Mouse (Mus musculus): ENCODE data around the gene March9. TPM values are rescaled to one million over a fixed set of nuclear protein-coding genes. Genes with fewer than 3 reads are reported as not detected.
A peak's percentile ranks its signal among the peaks of the same experiment; 100 is the strongest.

March9 gene
- total and polyA plus RNA-seq, 2 experiments from 2014 or later, result 9.8 to 84.0 TPM

DNA sequence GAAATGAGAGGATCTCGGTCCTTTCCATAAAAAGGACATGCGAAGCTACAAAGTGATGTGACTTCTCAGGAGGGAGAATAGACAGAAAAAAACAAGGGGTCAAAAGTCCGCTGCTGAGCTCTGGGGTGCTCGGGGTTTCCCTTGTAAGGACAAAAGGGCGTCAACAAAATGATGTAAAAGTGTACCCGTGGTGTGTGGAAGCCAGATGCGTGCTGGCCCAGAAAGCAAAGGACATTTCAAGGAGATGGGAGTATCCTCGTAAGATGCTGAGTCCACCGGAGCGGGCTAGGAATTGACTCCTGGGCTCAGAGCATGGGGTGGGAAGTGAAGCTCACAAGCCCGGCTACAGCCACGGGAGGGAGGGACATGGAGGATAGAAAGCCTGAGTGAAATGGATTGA lies 22.3 kb downstream of the March9 start:
- 71% methylated on average over 12 of the region's 12 CpGs for WGBS

DNA sequence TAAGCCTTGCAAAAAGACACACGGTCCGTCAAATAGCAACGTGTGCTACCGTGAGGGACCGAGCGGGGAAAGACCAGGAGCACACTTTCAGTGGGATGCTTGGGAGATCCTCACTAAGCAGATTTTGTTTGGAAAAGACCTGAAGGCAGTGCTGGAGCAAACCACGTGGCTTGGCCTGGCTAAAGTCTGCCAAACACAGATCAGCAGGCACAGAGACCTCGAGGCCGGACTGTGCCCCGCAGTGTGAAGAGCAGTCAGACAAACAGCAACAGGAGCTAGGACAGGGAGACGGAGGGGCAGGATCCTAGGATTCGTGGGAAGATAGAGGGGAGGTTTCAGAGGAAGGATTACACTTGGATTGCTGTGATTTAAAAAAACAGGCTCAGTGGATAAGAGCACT lies 23.7 kb downstream of the March9 start:
- Histone ChIP-seq H3K4me1 (ENCODE audit: insufficient read depth, low read length) (no peaks in the 10 kb centered on the region; the same call in 1 of the 2 replicates), H3K9me3 (ENCODE audit: low read length) (no peaks in the 10 kb centered on the region), H3K4me2 (ENCODE audit: low read depth, low read length, poor library complexity, severe bottlenecking) (no peak overlapping the region), H3K4me3 (ENCODE audit: low read depth, low read length) (no peak overlapping the region), H3K9ac (replicated peaks; ENCODE audit: low read length, poor library complexity, severe bottlenecking) (no peak overlapping the region), H3K27ac (ENCODE audit: low read depth, low read length) (no peak overlapping the region), H3K27me3 (ENCODE audit: insufficient read depth, low read length) (0 out of 2 replicates have a peak, but pooled peaks cover 4% of the 10 kb centered on the region), H3K36me3 (ENCODE audit: insufficient read depth, low read length) (no peaks in the 10 kb centered on the region)
- no peak for DNase-seq (ENCODE audit: low spot score)
- ATAC-seq (ENCODE audit: low FRiP score), result no peak
- no peak for TF ChIP-seq CTCF (IDR thresholded peaks at IDR 0.05)
- WGBS, result 78% methylated on average over 12 of the region's 12 CpGs

More for the DNA sequence above, 22.3 kb downstream of the March9 start:
- H3K9me3 ChIP-seq (ENCODE audit: low read length), result no peaks in the 10 kb centered on the region
- H3K36me3 ChIP-seq (ENCODE audit: insufficient read depth, low read length), result no peaks in the 10 kb centered on the region
- no peak overlapping the region for H3K27ac ChIP-seq (ENCODE audit: low read depth, low read length)
- DNase-seq (ENCODE audit: low spot score) (no peak), ATAC-seq (ENCODE audit: low FRiP score) (no peak)
- H3K4me3 ChIP-seq (ENCODE audit: low read depth, low read length), result no peak overlapping the region
- 0 out of 2 replicates have a peak, but pooled peaks cover 4% of the 10 kb centered on the region for H3K27me3 ChIP-seq (ENCODE audit: insufficient read depth, low read length)
- no peak overlapping the region for H3K9ac ChIP-seq (replicated peaks; ENCODE audit: low read length, poor library complexity, severe bottlenecking)
- TF ChIP-seq CTCF (IDR thresholded peaks at IDR 0.05), result no peak
- no peaks in the 10 kb centered on the region; the same call in 1 of the 2 replicates for H3K4me1 ChIP-seq (ENCODE audit: insufficient read depth, low read length)
- H3K4me2 ChIP-seq (ENCODE audit: low read depth, low read length, poor library complexity, severe bottlenecking), result no peak overlapping the region

DNA sequence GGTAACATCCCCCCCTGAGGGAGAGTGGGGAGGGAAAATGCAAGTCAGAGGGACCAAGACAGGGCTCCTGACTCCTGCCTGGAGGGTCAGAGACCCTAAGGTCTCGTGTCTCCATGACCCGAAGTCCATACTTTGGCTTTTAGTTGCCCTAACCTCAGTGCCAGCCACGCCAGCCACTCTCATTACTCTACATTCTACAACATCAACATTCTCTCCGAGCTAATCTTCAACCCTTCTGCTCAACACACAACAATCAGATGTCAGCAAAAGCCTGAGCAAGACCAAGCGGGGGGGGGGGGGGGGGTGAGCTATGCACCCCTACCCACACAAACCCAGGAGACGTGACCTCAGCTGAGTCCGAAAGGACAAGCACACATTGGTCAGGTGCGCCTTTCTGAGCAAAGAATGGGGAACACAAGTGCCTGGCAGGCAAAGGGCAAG lies 26.7 kb downstream of the March9 start:
- 77% methylated on average over 8 of the region's 8 CpGs for WGBS
- no peak for TF ChIP-seq CTCF (IDR thresholded peaks at IDR 0.05)
- no peaks in the 10 kb centered on the region for H3K4me1 ChIP-seq (ENCODE audit: insufficient read depth, low read length)

DNA sequence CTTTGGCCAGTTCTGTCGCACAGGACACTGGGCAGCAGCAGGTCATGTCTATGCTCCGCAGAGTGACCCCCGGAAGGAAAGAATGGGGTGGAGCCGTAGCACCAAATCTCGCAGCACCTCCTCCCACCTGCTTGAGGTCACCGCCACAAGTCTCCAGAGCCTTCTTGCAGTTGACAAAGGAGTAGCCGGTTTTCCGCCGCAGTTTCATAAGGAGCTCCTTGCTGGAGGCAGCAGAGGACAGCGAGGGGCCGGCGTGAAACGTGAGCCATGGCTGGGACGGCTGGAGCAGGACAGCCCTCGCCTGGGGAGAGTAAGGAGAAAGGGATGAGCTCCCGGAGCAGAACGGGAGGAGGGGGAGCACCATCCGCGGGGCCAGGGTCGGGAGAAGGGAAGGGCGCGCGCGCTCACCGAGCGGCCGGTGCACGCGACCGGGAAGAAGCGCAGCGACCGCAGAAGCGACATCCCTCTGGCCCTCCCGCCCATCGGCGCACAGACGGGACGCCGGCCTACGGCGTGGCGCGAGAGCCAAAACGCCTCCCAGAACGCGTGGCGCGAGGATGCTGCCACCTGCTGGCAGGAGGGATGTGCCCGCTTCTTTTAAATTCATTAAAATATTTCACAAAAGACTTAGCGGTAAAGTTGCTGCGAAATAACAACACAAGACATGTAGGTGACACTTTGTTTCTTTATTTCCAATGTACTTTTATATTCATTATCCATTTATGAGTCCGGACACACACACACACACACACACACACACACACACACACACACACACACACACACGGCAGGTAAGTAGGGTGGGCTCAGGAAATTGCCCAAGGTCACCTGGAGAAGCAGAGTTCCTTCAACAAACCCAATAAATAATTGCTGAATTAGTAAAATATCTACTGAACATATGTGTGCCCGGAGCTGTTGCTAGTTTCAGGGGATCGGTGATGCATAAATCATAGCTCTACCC lies 29.4 kb downstream of the March9 start, which contains the start of gene Tsfm:
Gene Tsfm, minus strand, starts transcription at position 505 of the 961 bp plus-strand sequence.
- H3K27ac ChIP-seq (ENCODE audit: low read depth, low read length), result peak within 1 kb of the TSS; percentile 73
- DNase-seq (ENCODE audit: low spot score), result peak; percentile 94
- H3K27me3 ChIP-seq (ENCODE audit: insufficient read depth, low read length), result no peaks in the 10 kb centered on the region
- H3K4me2 ChIP-seq (ENCODE audit: low read depth, low read length, poor library complexity, severe bottlenecking), result peak within 1 kb of the TSS; percentile 85
- ATAC-seq (ENCODE audit: low FRiP score), result peak; percentile 78
- peak within 1 kb of the TSS; percentile 92 for H3K9ac ChIP-seq (replicated peaks; ENCODE audit: low read length, poor library complexity, severe bottlenecking)
- peak within 1 kb of the TSS; percentile 83 for H3K4me3 ChIP-seq (ENCODE audit: low read depth, low read length)
- H3K36me3 ChIP-seq (ENCODE audit: insufficient read depth, low read length), result peaks cover 16% of the 10 kb centered on the region
- no peaks in the 10 kb centered on the region for H3K4me1 ChIP-seq (ENCODE audit: insufficient read depth, low read length)
- WGBS, result 6% methylated on average over 55 of the region's 56 CpGs
- no peaks in the 10 kb centered on the region for H3K9me3 ChIP-seq (ENCODE audit: low read length)
- peak; percentile 97 for TF ChIP-seq CTCF (IDR thresholded peaks at IDR 0.05)

More for the DNA sequence above, 26.7 kb downstream of the March9 start:
- Histone ChIP-seq H3K4me3 (ENCODE audit: low read depth, low read length) (no peak overlapping the region), H3K9me3 (ENCODE audit: low read length) (no peaks in the 10 kb centered on the region), H3K4me2 (ENCODE audit: low read depth, low read length, poor library complexity, severe bottlenecking) (no peak overlapping the region), H3K9ac (replicated peaks; ENCODE audit: low read length, poor library complexity, severe bottlenecking) (no peak overlapping the region), H3K36me3 (ENCODE audit: insufficient read depth, low read length) (peaks cover 3% of the 10 kb centered on the region; the same call in 1 of the 2 replicates), H3K27ac (ENCODE audit: low read depth, low read length) (no peak overlapping the region), H3K27me3 (ENCODE audit: insufficient read depth, low read length) (no peaks in the 10 kb centered on the region)
- ATAC-seq (ENCODE audit: low FRiP score) (no peak), DNase-seq (ENCODE audit: low spot score) (no peak)

DNA sequence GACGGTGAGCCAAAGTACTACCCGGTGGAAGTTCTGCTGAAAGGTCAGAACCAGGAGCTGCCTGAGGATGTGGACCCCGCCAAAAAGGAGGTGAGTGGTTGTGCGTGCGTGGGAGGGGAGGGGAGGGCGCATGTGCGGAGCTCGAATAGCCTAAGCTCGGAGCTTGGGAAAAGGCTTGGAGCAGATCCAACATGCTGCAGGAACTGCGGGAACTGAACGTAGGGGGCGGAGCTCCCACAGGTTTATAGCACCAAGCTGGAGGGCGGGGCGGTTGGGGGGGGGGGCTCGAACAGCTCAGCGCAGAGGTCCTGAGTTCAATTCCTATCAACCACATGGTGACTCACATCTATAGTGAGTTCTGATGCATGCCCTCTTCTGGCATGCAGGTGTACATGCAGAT lies 41.6 kb downstream of the March9 start:
- no peak for DNase-seq (ENCODE audit: low spot score)
- ATAC-seq (ENCODE audit: low FRiP score), result no peak
- Histone ChIP-seq H3K9me3 (ENCODE audit: low read length) (no peaks in the 10 kb centered on the region), H3K36me3 (ENCODE audit: insufficient read depth, low read length) (peaks cover 11% of the 10 kb centered on the region), H3K4me3 (ENCODE audit: low read depth, low read length) (no peak overlapping the region), H3K9ac (replicated peaks; ENCODE audit: low read length, poor library complexity, severe bottlenecking) (no peak overlapping the region), H3K4me2 (ENCODE audit: low read depth, low read length, poor library complexity, severe bottlenecking) (no peak overlapping the region), H3K27ac (ENCODE audit: low read depth, low read length) (no peak overlapping the region), H3K4me1 (ENCODE audit: insufficient read depth, low read length) (no peaks in the 10 kb centered on the region), H3K27me3 (ENCODE audit: insufficient read depth, low read length) (no peaks in the 10 kb centered on the region)
- 78% methylated on average over 16 of the region's 16 CpGs for WGBS
- no peak for TF ChIP-seq CTCF (IDR thresholded peaks at IDR 0.05)

DNA sequence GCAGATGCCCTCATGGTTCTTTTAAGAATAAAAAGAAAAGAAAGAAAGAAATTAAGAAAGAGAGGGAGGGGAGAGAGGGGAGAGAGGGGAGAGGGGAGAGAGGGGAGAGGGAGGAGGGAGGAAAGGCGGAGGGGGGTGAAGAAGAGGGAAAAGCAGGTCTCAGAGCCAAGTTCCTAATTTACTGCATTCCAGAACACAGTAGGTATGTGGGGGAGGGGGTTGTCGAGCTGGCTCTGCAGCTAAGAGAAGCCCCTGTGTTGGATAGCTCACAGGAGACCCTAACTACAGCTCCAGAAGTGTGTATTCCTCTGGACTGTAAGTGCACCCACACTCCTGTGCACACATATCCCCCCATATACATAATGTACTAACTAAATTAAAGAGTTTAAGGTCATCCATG lies 42.9 kb downstream of the March9 start:
- 13% methylated on average over 2 of the region's 2 CpGs for WGBS
- ATAC-seq (ENCODE audit: low FRiP score), result no peak
- Histone ChIP-seq H3K36me3 (ENCODE audit: insufficient read depth, low read length) (no peaks in the 10 kb centered on the region), H3K9ac (replicated peaks; ENCODE audit: low read length, poor library complexity, severe bottlenecking) (no peak overlapping the region), H3K4me1 (ENCODE audit: insufficient read depth, low read length) (no peaks in the 10 kb centered on the region), H3K4me2 (ENCODE audit: low read depth, low read length, poor library complexity, severe bottlenecking) (no peak overlapping the region), H3K4me3 (ENCODE audit: low read depth, low read length) (no peak overlapping the region), H3K9me3 (ENCODE audit: low read length) (no peaks in the 10 kb centered on the region), H3K27me3 (ENCODE audit: insufficient read depth, low read length) (no peaks in the 10 kb centered on the region), H3K27ac (ENCODE audit: low read depth, low read length) (no peak overlapping the region)
- no peak for DNase-seq (ENCODE audit: low spot score)
- no peak for TF ChIP-seq CTCF (IDR thresholded peaks at IDR 0.05)

Data from midbrain, postnatal 0 days (tissue).